Comparison of ENCODE assay signal across 10 mouse cellular contexts in the genomic region with DNA sequence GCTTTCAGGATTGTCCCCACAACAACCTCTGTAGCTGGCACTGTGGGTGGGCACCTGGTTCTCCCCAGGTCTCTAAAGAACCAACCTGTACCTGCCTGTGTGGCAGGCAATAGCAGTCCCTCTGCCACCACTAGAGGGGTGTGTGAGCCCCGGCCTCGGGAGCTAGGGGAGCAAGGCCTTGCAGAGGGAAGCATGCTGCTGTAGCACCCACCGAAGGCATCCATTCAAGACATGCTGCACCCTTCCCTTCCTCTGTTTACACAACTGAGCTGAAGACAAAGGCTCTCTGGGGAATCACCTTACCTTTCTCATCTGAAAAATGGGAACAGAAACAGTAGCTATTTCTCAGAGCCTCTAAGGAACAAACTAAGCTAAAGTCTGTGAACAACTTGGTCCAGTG. TPM values are rescaled to one million over a fixed set of nuclear protein-coding genes. Genes with fewer than 3 reads are reported as not detected.
DNase-seq lines count a peak whose midpoint lies in the region; ATAC-seq and TF ChIP-seq lines count a peak whose summit lies in the region.
"Had no signal": no experiment of that assay in that cellular context is flagged by ENCODE, and none has a peak within 500 bp of the region (broad histone marks: within the 10 kb centered on the region; RNA-seq: fewer than 3 reads in every experiment).

No protein-coding gene starts in this region.

- no peaks in the 10 kb centered on the region for H3K4me1 ChIP-seq in liver, embryonic 14.5 days (replicated peaks; ENCODE audit: control insufficient read depth in 2 of 2, insufficient read depth in 2 of 2, low read length in 1 of 2)
- H3K4me1 ChIP-seq in liver, embryonic 11.5 days (replicated peaks; ENCODE audit: control insufficient read depth, insufficient read depth, low read length): no peaks in the 10 kb centered on the region
- H3K4me1 ChIP-seq in embryonic facial prominence, embryonic 10.5 days: peaks cover 75% of the 10 kb centered on the region
- H3K4me1 ChIP-seq in small intestine, adult 2 months (ENCODE audit: control insufficient read depth, insufficient read depth, insufficient read length, low read length): no peaks in the 10 kb centered on the region

- TF ChIP-seq CTCF in liver, embryonic 14.5 days (IDR thresholded peaks at IDR 0.05; ENCODE audit: low read depth): peak; percentile 64
- peak; percentile 48; the same call in 1 of the 2 replicates for TF ChIP-seq CTCF in small intestine, adult 2 months (IDR thresholded peaks at IDR 0.05; ENCODE audit: extremely low read depth, insufficient read length, insufficient replicate concordance, low read depth, low read length)

- H3K4me2 ChIP-seq in liver, embryonic 14.5 days (ENCODE audit: low read depth): no peak overlapping the region
- no peak overlapping the region for H3K4me2 ChIP-seq in liver, embryonic 11.5 days

- H3K9me3 ChIP-seq in liver, embryonic 14.5 days (ENCODE audit: control insufficient read depth, low read length): no peaks in the 10 kb centered on the region
- no peaks in the 10 kb centered on the region for H3K9me3 ChIP-seq in liver, embryonic 11.5 days (ENCODE audit: control insufficient read depth, low read length)
- no peaks in the 10 kb centered on the region for H3K9me3 ChIP-seq in embryonic facial prominence, embryonic 10.5 days

- H3K9ac ChIP-seq in liver, embryonic 14.5 days (replicated peaks): no peak overlapping the region
- H3K9ac ChIP-seq in liver, embryonic 11.5 days (ENCODE audit: low read depth, low read length): no peak overlapping the region

- TF ChIP-seq POLR2A in small intestine, adult 2 months (IDR thresholded peaks at IDR 0.05; ENCODE audit: low read depth, low read length): no peak

- peaks cover 31% of the 10 kb centered on the region for H3K27me3 ChIP-seq in liver, embryonic 14.5 days (ENCODE audit: control insufficient read depth, insufficient read depth, low read length)
- H3K27me3 ChIP-seq in liver, embryonic 11.5 days (replicated peaks; ENCODE audit: control insufficient read depth, insufficient read depth, low read length): peaks cover 79% of the 10 kb centered on the region
- peaks cover 100% of the 10 kb centered on the region for H3K27me3 ChIP-seq in embryonic facial prominence, embryonic 10.5 days (replicated peaks; ENCODE audit: low read depth, poor library complexity, severe bottlenecking)
- H3K27me3 ChIP-seq in small intestine, adult 2 months (ENCODE audit: control insufficient read depth, insufficient read depth, low read length): peaks cover 27% of the 10 kb centered on the region

- WGBS in liver, embryonic 14.5 days (ENCODE audit: insufficient replicate concordance): 9% methylated on average over 3 of the region's 3 CpGs
- 12% methylated on average over 3 of the region's 3 CpGs for WGBS in liver, embryonic 11.5 days
- 10% methylated on average over 3 of the region's 3 CpGs for WGBS in embryonic facial prominence, embryonic 10.5 days
- 8% methylated on average over 3 of the region's 3 CpGs for WGBS in small intestine, adult 2 months

- H3K36me3 ChIP-seq in liver, embryonic 14.5 days (replicated peaks; ENCODE audit: control insufficient read depth, insufficient read depth, low read depth): no peaks in the 10 kb centered on the region
- H3K36me3 ChIP-seq in liver, embryonic 11.5 days (ENCODE audit: control insufficient read depth, insufficient read depth, low read length): no peaks in the 10 kb centered on the region
- H3K36me3 ChIP-seq in embryonic facial prominence, embryonic 10.5 days (replicated peaks): no peaks in the 10 kb centered on the region
- no peaks in the 10 kb centered on the region for H3K36me3 ChIP-seq in small intestine, adult 2 months (ENCODE audit: control insufficient read depth, insufficient read depth, low read length)

- H3K27ac ChIP-seq in liver, embryonic 14.5 days: no peak overlapping the region
- no peak overlapping the region for H3K27ac ChIP-seq in liver, embryonic 11.5 days (ENCODE audit: low read depth, low read length)
- H3K27ac ChIP-seq in embryonic facial prominence, embryonic 10.5 days (replicated peaks): no peak overlapping the region
- no peak overlapping the region for H3K27ac ChIP-seq in small intestine, adult 2 months (ENCODE audit: insufficient read depth, low read depth, low read length)

- ATAC-seq in liver, embryonic 14.5 days (ENCODE audit: insufficient read depth): no peak
- no peak for ATAC-seq in liver, embryonic 11.5 days (replicated peaks; ENCODE audit: low FRiP score)
- no peak for ATAC-seq in megakaryocyte, adult 5-6 weeks (ENCODE audit: poor library complexity, severe bottlenecking)

- H3K4me3 ChIP-seq in liver, embryonic 14.5 days (ENCODE audit: insufficient read depth in 1 of 2, low read depth in 2 of 2, low read length in 2 of 2): no peak overlapping the region
- H3K4me3 ChIP-seq in liver, embryonic 11.5 days (ENCODE audit: low read depth, low read length): no peak overlapping the region
- no peak overlapping the region for H3K4me3 ChIP-seq in embryonic facial prominence, embryonic 10.5 days
- no peak overlapping the region for H3K4me3 ChIP-seq in small intestine, adult 2 months (ENCODE audit: low read depth, low read length)

- no peak for TF ChIP-seq EP300 in liver, embryonic 14.5 days (IDR thresholded peaks at IDR 0.05; ENCODE audit: low read depth)

- DNase-seq in liver, embryonic 14.5 days (ENCODE audit: low read depth in 3 of 3, low spot score in 3 of 3): no peak
- no peak for DNase-seq in liver, embryonic 11.5 days (ENCODE audit: low spot score)
- peak; percentile 55 for DNase-seq in R1 (ENCODE audit: low read depth, low spot score)
- peak; percentile 48 for DNase-seq in embryonic facial prominence, embryonic 10.5 days (ENCODE audit: low spot score)
- DNase-seq in adrenal gland, adult 18-20 months (ENCODE audit: low spot score in 2 of 2): no peak
- DNase-seq in right cerebral cortex, postnatal 25 days: no peak
- DNase-seq: heart, adult 11 months had no signal

RNA-seq across cellular contexts. Expression of gene Rhbg, which starts 19.3 kb away (rescaled TPM):
- 5.6 and 7.8 TPM in 2 replicates for polyA plus RNA-seq in liver, embryonic 14.5 days (2012; rRNA removed)
- 7.6 and 8.0 TPM in 2 replicates for polyA plus RNA-seq in liver, embryonic 14.5 days (2014; fragmentation: Nextera tagmentation; extraction: Ambion mirVana)
- polyA plus RNA-seq in liver, embryonic 11.5 days (2014; fragmentation: Nextera tagmentation; extraction: Ambion mirVana): 16.3 and 19.5 TPM in 2 replicates
- 0.17 TPM in 1 of 2 replicates, not detected in the other for polyA plus RNA-seq in embryonic facial prominence, embryonic 10.5 days (2016; fragmentation: Nextera tagmentation; extraction: Ambion mirVana)
- 11.2 and 40.3 TPM in 2 replicates for polyA plus RNA-seq in small intestine, adult 2 months (2012; rRNA removed)
- 10 to 100 TPM; 11.2 to 17.8 TPM for total RNA-seq in adrenal gland, adult 18-20 months (2021)
- not detected in 2 replicates for total RNA-seq in megakaryocyte, adult 5-6 weeks (2015)
- total RNA-seq in megakaryocyte, adult 5-6 weeks (2017): not detected in 2 replicates

RNA-seq across cellular contexts. Expression of gene Gm38392, which starts 51.8 kb away (rescaled TPM):
- polyA plus RNA-seq in liver, embryonic 14.5 days (2012; rRNA removed): not detected in 2 replicates
- polyA plus RNA-seq in liver, embryonic 14.5 days (2014; fragmentation: Nextera tagmentation; extraction: Ambion mirVana): not detected in 2 replicates
- 0.31 and 1.4 TPM in 2 replicates for polyA plus RNA-seq in liver, embryonic 11.5 days (2014; fragmentation: Nextera tagmentation; extraction: Ambion mirVana)
- polyA plus RNA-seq in embryonic facial prominence, embryonic 10.5 days (2016; fragmentation: Nextera tagmentation; extraction: Ambion mirVana): not detected in 2 replicates
- not detected in 2 replicates for polyA plus RNA-seq in small intestine, adult 2 months (2012; rRNA removed)
- total RNA-seq in adrenal gland, adult 18-20 months (2021): 1 to 10 TPM in 1 of 2 experiments, under 1 TPM in 1; 0.58 to 1.0 TPM
- not detected in 2 replicates for total RNA-seq in megakaryocyte, adult 5-6 weeks (2015)
- not detected in 2 replicates for total RNA-seq in megakaryocyte, adult 5-6 weeks (2017)
- polyA plus RNA-seq: liver, embryonic 16.5 days had no signal

Comparison
In these comparisons a context has a peak if more than half of its experiments do, and no peak if none do; other contexts are left out.
1. DNase-seq: peak in R1 (single experiment) and embryonic facial prominence, embryonic 10.5 days (single experiment); none in liver, embryonic 14.5 days (0 of 3), liver, embryonic 11.5 days (single experiment), adrenal gland, adult 18-20 months (0 of 2) and right cerebral cortex, postnatal 25 days (single experiment).